Mouse (Mus musculus) ES-E14 (cell line): Measurements from ENCODE around the gene Parvg.

ENCODE experiments used
- HCFC1 ChIP-seq: IDR thresholded peaks from 2 replicates; pipeline ENCODE4 v1.6.1; 2012; ENCODE audit warnings: low read length, inconsistent platforms, borderline replicate concordance; ENCODE audit not compliant: insufficient read depth
- MAFK ChIP-seq: IDR thresholded peaks from 2 replicates; pipeline ENCODE4 v1.6.1; 2014; ENCODE audit warnings: mild to moderate bottlenecking, low read depth, low read length, inconsistent platforms; ENCODE audit not compliant: insufficient read depth
- ZC3H11A ChIP-seq: IDR thresholded peaks from 2 replicates; pipeline ENCODE4 v1.6.1; 2012; ENCODE audit warnings: low read depth, mild to moderate bottlenecking, inconsistent platforms, low read length, borderline replicate concordance

GRCm38 (mm10) chr15:84313566-84313878, 10.3 kb upstream of the Parvg start:
- TF ChIP-seq ZC3H11A (no peak), HCFC1 (no peak), MAFK (no peak)
